Mouse (Mus musculus): ENCODE results near the gene Cela3a.
A peak's percentile ranks its signal among the peaks of the same experiment; 100 is the strongest.
"Not testable (repeated sequence)": the region's sequence is repeated elsewhere in the genome, so short reads cannot be mapped to it uniquely, and the experiment has no call there.

Gene Cela3a

GRCm38 (mm10) chr4:137414936-137415335, 5.3 kb upstream of the Cela3a start:
- no peak for DNase-seq (ENCODE audit: low spot score)

GRCm38 (mm10) chr4:137412185-137412709, 2.7 kb upstream of the Cela3a start:
- not testable (repeated sequence) for DNase-seq (ENCODE audit: low spot score)

GRCm38 (mm10) chr4:137405571-137405970, 4.0 kb downstream of the Cela3a start:
- DNase-seq (ENCODE audit: low spot score), result no peak

GRCm38 (mm10) chr4:137396641-137397525, 12.7 kb downstream of the Cela3a start:
- DNase-seq (ENCODE audit: low spot score), result peak; percentile 83

- peak; percentile 85 for DNase-seq (ENCODE audit: low spot score)
These were observed 16.0 kb downstream of the Cela3a start for GRCm38 (mm10) chr4:137393378-137394135.

- DNase-seq (ENCODE audit: low spot score), result no peak
These were observed 16.7 kb downstream of the Cela3a start for GRCm38 (mm10) chr4:137392874-137393273.

GRCm38 (mm10) chr4:137391287-137391686, 18.3 kb downstream of the Cela3a start:
- no peak for DNase-seq (ENCODE audit: low spot score)

- no peak for DNase-seq (ENCODE audit: low spot score)
These were observed 19.4 kb downstream of the Cela3a start for GRCm38 (mm10) chr4:137390196-137390595.

- DNase-seq (ENCODE audit: low spot score), result no peak
These were observed 20.6 kb downstream of the Cela3a start for GRCm38 (mm10) chr4:137388983-137389382.

GRCm38 (mm10) chr4:137388059-137388794, 21.4 kb downstream of the Cela3a start:
- peak; percentile 80 for DNase-seq (ENCODE audit: low spot score)

- DNase-seq (ENCODE audit: low spot score), result no peak
These were observed 22.0 kb downstream of the Cela3a start for GRCm38 (mm10) chr4:137387482-137388058.

GRCm38 (mm10) chr4:137380702-137381605, 28.6 kb downstream of the Cela3a start:
- no peak for DNase-seq (ENCODE audit: low spot score)

- no peak for DNase-seq (ENCODE audit: low spot score)
These were observed 29.8 kb downstream of the Cela3a start for GRCm38 (mm10) chr4:137379713-137380255.

GRCm38 (mm10) chr4:137379085-137379484, 30.5 kb downstream of the Cela3a start:
- no peak for DNase-seq (ENCODE audit: low spot score)

- DNase-seq (ENCODE audit: low spot score), result no peak
These were observed 31.9 kb downstream of the Cela3a start for GRCm38 (mm10) chr4:137377526-137378304.

- DNase-seq (ENCODE audit: low spot score), result no peak
These were observed 32.8 kb downstream of the Cela3a start for GRCm38 (mm10) chr4:137376778-137377177.

- DNase-seq (ENCODE audit: low spot score), result no peak
These were observed 34.0 kb downstream of the Cela3a start for GRCm38 (mm10) chr4:137375314-137376278.

GRCm38 (mm10) chr4:137373711-137374110, 35.9 kb downstream of the Cela3a start:
- DNase-seq (ENCODE audit: low spot score), result no peak

Measured in ovary, adult 18-20 months (tissue).